Mouse (Mus musculus): ENCODE measurements at regions not wholly inside any gene's neighbourhood (a gene's known extent, or its start where the extent isn't known, plus 50 kb on each side); places are given as distances from the start of the nearest gene placed in this dataset.
"Not testable (repeated sequence)": the region's sequence is repeated elsewhere in the genome, so short reads cannot be mapped to it uniquely, and the experiment has no call there.

- DNase-seq (ENCODE audit: low read depth, low spot score) = no peak
Observed at GRCm38 (mm10) chr2:166516261-166516660, 197.4 kb downstream of the Prex1 start.

GRCm38 (mm10) chr2:166514664-166515063 is 199.0 kb downstream of the Prex1 start:
- DNase-seq (ENCODE audit: low read depth, low spot score) = no peak

- no peak for DNase-seq (ENCODE audit: low read depth, low spot score)
Observed at GRCm38 (mm10) chr2:166512488-166512887, 201.1 kb downstream of the Prex1 start.

DNA sequence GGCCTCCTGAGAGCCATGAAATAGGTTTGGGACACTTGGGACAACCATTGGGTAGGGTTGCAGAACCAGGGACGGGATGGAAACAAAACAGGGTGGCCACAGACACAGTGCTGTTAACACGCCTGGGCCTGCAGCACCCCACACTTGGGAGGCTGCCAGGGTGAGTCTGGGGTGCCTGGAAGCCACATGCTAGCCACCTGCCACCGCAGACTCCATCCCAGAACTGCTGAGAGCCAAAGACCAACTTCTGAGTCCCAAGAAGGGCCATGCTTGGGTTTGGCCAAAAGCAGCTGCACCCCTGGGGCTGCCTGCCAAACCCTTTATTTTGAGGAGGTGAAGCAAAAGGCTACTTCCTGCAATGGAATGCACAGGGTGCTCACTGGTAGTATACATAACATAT is 202.2 kb downstream of the Prex1 start:
- not testable (repeated sequence) for DNase-seq (ENCODE audit: low read depth, low spot score)

- no peak for DNase-seq (ENCODE audit: low read depth, low spot score)
Observed at GRCm38 (mm10) chr2:166510776-166511175, 202.9 kb downstream of the Prex1 start.

DNA sequence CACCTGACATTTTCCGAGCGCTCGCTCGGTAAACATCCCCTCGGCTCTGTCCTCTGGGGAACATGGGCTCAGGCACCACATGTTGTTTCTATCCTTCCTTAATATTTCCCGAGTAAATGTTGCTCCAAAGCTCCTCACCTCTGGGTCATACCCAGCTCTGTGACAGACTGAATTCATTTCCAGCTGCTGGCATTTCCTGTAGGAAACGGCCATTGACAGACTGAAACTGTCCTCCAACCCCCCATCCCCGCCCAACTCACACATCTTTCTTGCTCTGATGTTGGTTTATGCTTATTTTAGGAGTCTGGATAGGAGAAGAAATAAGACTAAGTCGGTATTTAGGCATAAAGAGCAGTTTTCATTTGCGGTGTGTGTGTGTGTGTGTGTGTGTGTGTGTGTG is 204.0 kb downstream of the Prex1 start:
- DNase-seq (ENCODE audit: low read depth, low spot score) = no peak

DNA sequence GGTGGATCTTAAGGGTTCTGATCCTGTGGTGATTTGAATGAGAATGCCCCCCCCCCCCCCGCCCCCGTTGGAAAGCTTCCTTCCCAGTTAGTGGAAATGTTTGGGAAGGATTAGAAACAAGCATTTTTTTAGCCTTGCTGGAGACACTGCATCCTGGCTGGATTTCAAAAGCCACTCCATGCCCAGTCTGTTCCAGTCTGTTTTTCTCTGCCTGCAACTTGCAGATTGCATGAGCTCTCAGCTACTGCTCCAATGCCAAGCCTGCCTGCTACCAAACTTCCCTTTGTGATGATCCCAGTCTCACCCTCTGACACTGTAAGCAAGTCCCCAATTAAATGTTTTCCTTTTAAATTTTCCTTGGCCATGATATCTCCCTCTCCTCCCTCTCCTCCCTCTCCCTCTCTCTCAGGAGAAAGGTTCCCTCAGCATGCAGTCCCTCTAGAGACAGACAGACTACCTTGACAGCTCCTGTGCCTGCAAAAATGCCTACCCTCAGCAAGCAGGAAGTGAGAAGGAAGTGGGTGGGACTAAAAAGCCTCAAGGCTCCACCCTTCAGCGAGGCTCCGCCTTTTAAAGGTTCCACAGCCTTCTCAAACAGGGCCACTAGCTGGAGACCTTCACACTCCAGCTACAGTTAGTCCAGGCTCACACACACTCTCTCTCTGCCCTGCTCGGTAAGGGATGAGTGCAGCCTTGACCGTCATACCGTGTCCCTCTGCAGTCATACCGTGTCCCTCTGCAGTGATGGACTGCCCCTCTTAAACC is 204.8 kb downstream of the Prex1 start:
- DNase-seq (ENCODE audit: low read depth, low spot score) = no peak

DNA sequence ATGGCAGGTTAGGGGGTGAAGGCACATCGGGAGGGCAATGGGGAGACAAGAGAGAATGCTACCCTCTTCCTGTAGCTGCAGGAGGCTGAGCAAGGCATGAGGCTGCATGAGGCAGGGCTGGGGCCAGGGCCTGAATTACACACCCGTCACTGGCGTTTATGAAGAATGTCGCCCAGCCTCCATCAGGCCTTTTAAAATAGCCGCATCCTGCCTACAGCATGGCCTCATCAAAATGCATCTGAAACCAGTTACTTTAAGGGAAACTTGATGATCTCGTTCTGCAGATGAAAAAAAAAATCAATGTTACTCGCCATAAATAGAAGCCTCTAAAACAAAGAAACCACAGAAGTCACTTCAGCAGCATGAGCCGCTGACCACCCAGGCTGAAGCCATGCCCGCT is 208.3 kb downstream of the Prex1 start:
- DNase-seq (ENCODE audit: low read depth, low spot score) = no peak

- DNase-seq (ENCODE audit: low read depth, low spot score) = no peak
Observed at GRCm38 (mm10) chr2:166503666-166504065, 210.0 kb downstream of the Prex1 start.

DNA sequence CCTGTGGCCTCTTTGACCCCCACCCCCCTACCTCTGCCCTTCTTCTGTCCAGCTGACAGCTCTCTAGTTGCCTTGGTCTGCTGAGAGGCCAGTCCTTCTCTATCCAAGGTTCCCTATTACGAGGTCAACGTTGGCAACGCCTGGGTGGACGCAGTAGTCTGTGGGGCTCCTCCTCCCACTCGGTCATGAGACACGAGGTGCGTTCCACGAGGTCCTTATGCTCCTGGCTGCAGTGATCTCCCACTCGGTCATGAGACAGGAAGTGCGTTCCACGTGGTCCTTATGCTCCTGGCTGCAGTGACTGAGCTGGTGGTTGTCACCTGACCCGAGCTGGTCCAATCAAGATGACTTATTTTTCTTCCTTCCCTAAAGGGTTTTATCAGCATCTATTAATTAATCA is 220.7 kb downstream of the Prex1 start:
- DNase-seq (ENCODE audit: low read depth, low spot score) = no peak

DNA sequence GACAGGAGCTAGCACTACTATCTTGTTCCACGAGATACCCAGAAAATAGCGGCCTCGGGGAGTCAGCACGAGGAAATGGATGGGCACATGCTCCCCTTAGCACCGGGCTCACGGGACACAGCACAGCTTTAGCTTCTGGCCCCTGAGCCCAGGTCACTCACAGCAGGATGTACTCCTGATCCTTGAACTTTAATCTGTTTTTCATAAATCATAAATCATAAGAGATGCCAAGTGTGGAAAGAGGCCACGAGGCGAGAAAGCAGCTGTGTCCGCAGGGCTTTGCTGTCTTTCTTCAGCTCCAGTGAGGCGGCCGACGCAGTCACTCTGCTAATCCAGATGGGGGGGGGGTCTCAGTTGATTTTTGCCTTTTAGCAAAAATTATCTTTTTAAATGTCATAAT is 221.2 kb downstream of the Prex1 start:
- no peak for DNase-seq (ENCODE audit: low read depth, low spot score)

DNA sequence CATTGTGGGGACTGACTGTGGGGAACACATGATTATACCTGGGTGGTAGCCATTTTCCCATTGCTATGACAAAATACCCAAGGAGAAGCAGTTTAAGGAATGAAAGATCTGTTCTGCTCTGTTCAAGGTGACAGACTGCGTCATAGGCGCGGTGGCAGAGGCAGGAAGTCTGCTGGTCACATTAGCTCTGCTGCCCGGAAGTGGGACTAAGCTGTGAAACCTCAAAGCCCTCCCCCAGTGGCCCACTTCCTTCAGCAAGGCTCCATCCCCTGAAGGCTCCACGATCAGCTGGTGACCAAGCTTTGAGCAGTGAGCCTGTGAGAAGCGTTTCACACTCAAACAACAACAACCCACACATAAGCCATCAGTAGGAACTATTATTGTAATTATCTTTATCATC is 221.8 kb downstream of the Prex1 start:
- no peak for DNase-seq (ENCODE audit: low read depth, low spot score)

- no peak for DNase-seq (ENCODE audit: low read depth, low spot score)
Observed at GRCm38 (mm10) chr2:166489041-166489872, 224.4 kb downstream of the Prex1 start.

- no peak for DNase-seq (ENCODE audit: low read depth, low spot score)
Observed at GRCm38 (mm10) chr2:166487688-166488087, 225.9 kb downstream of the Prex1 start.

GRCm38 (mm10) chr2:166485788-166486187 is 227.8 kb downstream of the Prex1 start:
- no peak for DNase-seq (ENCODE audit: low read depth, low spot score)

DNA sequence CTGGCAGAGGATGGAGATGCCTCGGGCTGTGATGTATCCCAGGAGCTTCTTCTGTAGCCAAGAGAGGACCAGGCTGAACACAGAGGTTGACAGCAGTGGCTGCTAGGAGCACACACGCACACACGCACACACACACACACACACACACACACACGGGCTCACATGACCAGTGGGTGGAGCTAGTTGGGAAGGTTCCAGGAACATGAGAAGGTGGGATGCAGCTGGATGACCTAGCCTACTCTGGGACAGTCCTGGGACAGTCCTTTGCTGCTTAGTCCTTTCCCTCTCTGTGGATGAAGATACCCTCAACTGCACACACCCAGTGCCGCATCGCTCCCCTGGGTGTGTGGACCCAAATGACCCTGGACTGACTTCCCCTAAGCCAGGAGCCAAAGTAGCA is 228.3 kb downstream of the Prex1 start:
- no peak for DNase-seq (ENCODE audit: low read depth, low spot score)

DNA sequence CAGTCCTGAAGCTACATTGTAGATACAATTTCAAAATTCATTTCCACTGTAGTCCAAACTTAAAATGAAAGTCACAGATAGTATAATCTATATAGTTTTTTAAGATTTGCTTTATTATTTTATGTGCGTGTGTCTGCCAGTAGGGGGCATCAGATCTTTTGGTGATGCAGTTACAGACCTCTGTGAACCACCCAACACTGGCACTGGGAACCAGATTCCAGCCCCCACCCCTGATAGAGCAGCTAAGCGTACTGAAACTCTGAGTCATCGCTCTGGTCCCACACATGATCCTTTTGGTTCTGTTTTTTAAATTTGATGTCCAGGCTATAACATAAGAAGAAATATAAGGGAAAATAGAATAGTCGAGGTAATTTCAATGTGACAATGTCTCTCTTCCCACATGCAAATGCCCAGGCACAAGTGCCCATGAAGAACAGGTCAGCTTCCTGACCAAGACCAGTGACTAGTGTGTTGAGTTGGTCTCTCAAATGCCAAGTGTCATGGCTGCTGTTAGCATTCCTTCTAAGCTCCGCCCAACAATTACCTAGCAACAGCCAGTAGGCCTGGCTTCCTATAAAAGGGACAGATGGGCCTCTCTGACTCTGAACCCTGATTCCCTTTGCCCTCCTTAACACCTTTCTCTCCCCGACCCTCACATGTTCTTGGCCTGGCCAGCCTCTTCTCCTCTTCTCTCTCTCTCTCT is 229.9 kb downstream of the Prex1 start:
- DNase-seq (ENCODE audit: low read depth, low spot score) = no peak

DNA sequence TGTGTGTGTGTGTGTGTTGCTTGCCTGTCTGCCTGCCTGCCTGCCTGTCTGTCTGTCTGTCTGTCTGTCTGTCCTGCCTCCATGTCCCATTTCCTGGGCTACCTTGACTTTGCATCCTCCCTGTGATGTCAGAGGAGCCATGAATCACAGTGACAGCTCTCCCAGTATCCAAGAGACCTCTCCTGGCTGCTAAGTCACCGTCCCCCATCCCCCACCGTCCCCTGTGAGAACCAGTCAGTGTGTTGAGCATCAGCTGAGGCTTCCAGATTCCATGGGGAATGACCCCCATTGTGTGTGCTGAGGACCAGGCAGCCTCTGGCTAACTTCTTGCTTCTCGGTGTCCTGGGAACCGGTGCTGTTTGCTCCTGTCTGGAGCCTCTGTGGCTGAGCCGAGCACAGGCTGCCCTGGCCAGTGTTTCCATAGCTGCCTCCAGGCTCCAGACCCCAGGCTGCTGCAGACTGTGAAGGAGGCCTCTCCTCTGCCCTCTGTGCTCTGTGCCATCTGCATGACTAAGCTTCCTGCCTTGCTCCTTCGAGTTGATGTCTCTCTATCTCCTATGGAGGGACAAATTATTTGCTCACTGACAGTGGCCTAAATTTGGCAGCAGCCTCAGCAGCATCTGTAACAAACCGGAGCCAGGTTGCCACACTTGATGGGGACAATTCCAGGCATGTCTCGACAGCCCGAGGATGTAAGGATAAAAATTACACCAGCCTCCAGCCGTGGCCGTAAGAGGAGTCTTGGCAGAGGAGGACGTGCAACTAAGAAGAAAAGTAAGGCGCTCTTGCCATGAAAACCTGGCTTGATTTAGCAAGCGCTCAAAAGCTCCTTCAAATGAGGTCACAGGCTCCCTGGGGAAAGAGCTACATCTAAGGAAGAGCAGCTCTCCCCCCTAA is 230.7 kb downstream of the Prex1 start:
- no peak for DNase-seq (ENCODE audit: low read depth, low spot score)

DNA sequence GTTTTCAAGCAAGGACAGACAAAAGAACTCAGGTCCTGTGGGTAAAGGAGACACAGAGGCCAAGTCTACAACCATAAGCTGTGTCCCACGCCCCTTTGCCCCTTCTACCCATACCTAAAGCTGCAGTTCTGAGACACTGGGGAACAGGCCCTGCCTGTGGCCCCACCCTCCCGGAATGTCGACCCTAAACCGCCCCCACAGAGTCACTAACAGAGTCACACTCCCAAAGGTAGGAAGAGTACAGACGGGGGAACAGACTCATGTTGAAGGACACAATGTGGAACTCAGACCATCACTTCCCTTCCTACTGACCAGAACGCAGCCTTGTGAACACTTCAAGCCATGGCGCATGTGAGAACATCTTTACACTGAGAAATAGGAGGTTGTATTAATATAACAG is 231.9 kb downstream of the Prex1 start:
- DNase-seq (ENCODE audit: low read depth, low spot score) = no peak

- DNase-seq (ENCODE audit: low read depth, low spot score) = no peak
Observed at GRCm38 (mm10) chr2:166481362-166481761, 232.3 kb downstream of the Prex1 start.

DNA sequence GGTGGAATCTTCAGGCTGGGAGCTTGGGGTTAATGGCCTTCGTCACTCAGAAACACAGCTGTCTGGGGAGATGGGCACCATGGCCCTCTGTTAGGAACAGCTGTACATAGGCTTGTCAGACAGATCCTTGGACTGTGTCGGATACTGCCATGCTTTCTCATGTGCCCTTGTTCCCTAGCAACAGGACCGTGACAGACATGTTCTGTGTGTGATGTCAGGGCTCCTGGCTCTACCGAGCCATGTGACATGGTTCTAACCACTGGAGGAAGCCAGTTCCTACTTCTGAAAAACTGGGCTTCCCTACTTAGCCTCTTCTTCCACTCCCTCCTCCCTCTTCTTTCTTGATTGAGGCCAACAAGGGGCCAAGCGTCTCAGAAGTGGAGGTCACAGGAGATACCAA is 232.7 kb downstream of the Prex1 start:
- no peak for DNase-seq (ENCODE audit: low read depth, low spot score)
